Mouse (Mus musculus) brain, embryonic 18.5 days (tissue): ENCODE measurements at regions not wholly inside any gene's neighbourhood (a gene's known extent, or its start where the extent isn't known, plus 50 kb on each side); places are given as distances from the start of the nearest gene placed in this dataset.
A peak's percentile ranks its signal among the peaks of the same experiment; 100 is the strongest.

Experiments
- DNase-seq: peaks from one replicate; pipeline ENCODE4 v3.0.0-alpha.2; 2012; ENCODE audit warnings: low read depth, low spot score

- no peak for DNase-seq
Observed at GRCm38 (mm10) chr7:145105831-145106493, 102.0 kb downstream of the 1810010D01Rik start.

- DNase-seq = no peak
Observed at GRCm38 (mm10) chr7:145102692-145103091, 105.2 kb downstream of the 1810010D01Rik start.

- DNase-seq = no peak
Observed at GRCm38 (mm10) chr7:145102216-145102615, 105.7 kb downstream of the 1810010D01Rik start.

- no peak for DNase-seq
Observed at GRCm38 (mm10) chr7:145098335-145098734, 109.6 kb downstream of the 1810010D01Rik start.

- DNase-seq = no peak
Observed at GRCm38 (mm10) chr7:145094134-145094526, 113.8 kb downstream of the 1810010D01Rik start.

- peak; percentile 45 for DNase-seq
Observed at GRCm38 (mm10) chr7:145093417-145094133, 114.3 kb downstream of the 1810010D01Rik start.

GRCm38 (mm10) chr7:145092392-145093176, 115.3 kb downstream of the 1810010D01Rik start:
- DNase-seq = no peak

GRCm38 (mm10) chr7:145090849-145091248, 117.1 kb downstream of the 1810010D01Rik start:
- no peak for DNase-seq

- DNase-seq = no peak
Observed at GRCm38 (mm10) chr7:145089315-145089721, 118.6 kb downstream of the 1810010D01Rik start.

- DNase-seq = no peak
Observed at GRCm38 (mm10) chr7:145088655-145089054, 119.3 kb downstream of the 1810010D01Rik start.

GRCm38 (mm10) chr7:145087790-145088189, 120.1 kb downstream of the 1810010D01Rik start:
- DNase-seq = no peak

- no peak for DNase-seq
Observed at GRCm38 (mm10) chr7:145082917-145083752, 124.8 kb downstream of the 1810010D01Rik start.

GRCm38 (mm10) chr7:145071996-145072790, 132.5 kb upstream of the Ccnd1 start:
- DNase-seq = no peak

GRCm38 (mm10) chr7:145071533-145071932, 131.8 kb upstream of the Ccnd1 start:
- DNase-seq = no peak

GRCm38 (mm10) chr7:145067366-145067765, 127.6 kb upstream of the Ccnd1 start:
- DNase-seq = no peak

- DNase-seq = no peak
Observed at GRCm38 (mm10) chr7:145056320-145056719, 116.6 kb upstream of the Ccnd1 start.

GRCm38 (mm10) chr7:145051616-145052015, 111.9 kb upstream of the Ccnd1 start:
- no peak for DNase-seq

GRCm38 (mm10) chr7:145050729-145051128, 111.0 kb upstream of the Ccnd1 start:
- DNase-seq = no peak

- no peak for DNase-seq
Observed at GRCm38 (mm10) chr7:145048481-145048877, 108.8 kb upstream of the Ccnd1 start.

- no peak for DNase-seq
Observed at GRCm38 (mm10) chr7:145047771-145048480, 108.2 kb upstream of the Ccnd1 start.
